Mouse (Mus musculus): ENCODE data around the gene Ucp3.

GRCm38 (mm10) chr7:100446271-100446670, 26.5 kb upstream of the Ucp3 start:
- no peak for TF ChIP-seq CTCF (IDR thresholded peaks at IDR 0.05; ENCODE audit: low read depth, low read length)
- TF ChIP-seq GATA1 (IDR thresholded peaks at IDR 0.05; ENCODE audit: borderline replicate concordance, low read length): no peak
- no peak for TF ChIP-seq TAL1 (conservative IDR thresholded peaks at IDR 0.05; ENCODE audit: low read depth, low read length)
